Mouse (Mus musculus): ENCODE measurements around the gene Rtf1. TPM values are rescaled to one million over a fixed set of nuclear protein-coding genes. Genes with fewer than 3 reads are reported as not detected.
"Not testable (repeated sequence)": the region's sequence is repeated elsewhere in the genome, so short reads cannot be mapped to it uniquely, and the experiment has no call there.

Gene Rtf1
- polyA plus RNA-seq, 1 experiment: 7.2 TPM

- peaks cover 8% of the 10 kb centered on the region for H3K36me3 ChIP-seq (ENCODE audit: control insufficient read depth, insufficient read depth)
- no peaks in the 10 kb centered on the region for H3K79me2 ChIP-seq (ENCODE audit: control insufficient read depth, insufficient read depth)
Observed at GRCm38 (mm10) chr2:119703171-119703570, 28.3 kb downstream of the Rtf1 start.

DNA sequence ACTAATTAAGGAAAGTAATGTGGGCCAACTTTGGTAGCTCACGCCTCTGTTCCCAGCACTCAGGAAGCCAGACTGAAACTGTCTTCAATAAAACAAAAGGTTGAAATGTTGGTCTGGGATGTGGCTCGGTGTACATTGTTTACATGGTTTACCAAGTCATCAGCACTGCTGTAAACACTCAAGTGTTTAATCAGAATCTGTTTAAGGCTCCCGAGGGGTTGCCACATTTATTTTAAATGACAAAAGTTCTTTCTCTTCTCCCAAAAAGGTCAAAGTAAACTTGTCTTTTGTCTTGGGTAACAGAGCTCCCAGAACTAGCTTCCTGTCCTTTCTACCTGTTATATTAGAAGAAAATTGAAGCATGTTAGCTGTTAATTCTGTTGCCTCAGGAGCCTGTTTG lies 32.8 kb downstream of the Rtf1 start:
- no peaks in the 10 kb centered on the region for H3K27me3 ChIP-seq (ENCODE audit: control insufficient read depth, insufficient read depth, insufficient read length)
- H3K4me2 ChIP-seq (ENCODE audit: low read depth): no peak overlapping the region
- H3K36me3 ChIP-seq (ENCODE audit: control insufficient read depth, insufficient read depth): peaks cover 17% of the 10 kb centered on the region

More at GRCm38 (mm10) chr2:119703171-119703570, 28.3 kb downstream of the Rtf1 start:
- Histone ChIP-seq H3ac (ENCODE audit: control insufficient read depth, insufficient read length) (no peak overlapping the region), H3K27me3 (ENCODE audit: control insufficient read depth, insufficient read depth, insufficient read length) (no peaks in the 10 kb centered on the region), H3K4me2 (ENCODE audit: low read depth) (no peak overlapping the region), H3K4me3 (no peak overlapping the region)
- TF ChIP-seq REST (IDR thresholded peaks at IDR 0.05; ENCODE audit: insufficient read depth, insufficient read length): no peak
- no peak for TF ChIP-seq USF1 (IDR thresholded peaks at IDR 0.05; ENCODE audit: low read depth)
- TF ChIP-seq MYOG (IDR thresholded peaks at IDR 0.05; ENCODE audit: control insufficient read depth in 1 of 3, insufficient read depth in 1 of 3, insufficient read length in 2 of 3, low read depth in 2 of 3): no peak
- TF ChIP-seq MYOD1 (IDR thresholded peaks at IDR 0.05; ENCODE audit: control insufficient read depth in 1 of 3, insufficient read length in 2 of 3, low read depth in 2 of 3): no peak

GRCm38 (mm10) chr2:119710011-119710410 lies 35.1 kb downstream of the Rtf1 start:
- Histone ChIP-seq H3K4me3 (no peak overlapping the region), H3K36me3 (ENCODE audit: control insufficient read depth, insufficient read depth) (peaks cover 22% of the 10 kb centered on the region)

More for the DNA sequence above, 32.8 kb downstream of the Rtf1 start:
- H3ac ChIP-seq (ENCODE audit: control insufficient read depth, insufficient read length): no peak overlapping the region
- no peaks in the 10 kb centered on the region for H3K79me2 ChIP-seq (ENCODE audit: control insufficient read depth, insufficient read depth)
- no peak for TF ChIP-seq E2F4 (IDR thresholded peaks at IDR 0.05; ENCODE audit: insufficient read depth)
- TF ChIP-seq TCF12 (IDR thresholded peaks at IDR 0.05; ENCODE audit: insufficient read depth, poor library complexity, severe bottlenecking): no peak
- TF ChIP-seq MYOD1 (IDR thresholded peaks at IDR 0.05; ENCODE audit: control insufficient read depth in 1 of 3, insufficient read length in 2 of 3, low read depth in 2 of 3): no peak
- TF ChIP-seq USF1 (IDR thresholded peaks at IDR 0.05; ENCODE audit: low read depth): no peak
- no peak for TF ChIP-seq POLR2AphosphoS2 (IDR thresholded peaks at IDR 0.05; ENCODE audit: insufficient read length, low read depth)
- no peak for TF ChIP-seq SRF (IDR thresholded peaks at IDR 0.05; ENCODE audit: control insufficient read depth, insufficient read length, low read depth)
- TF ChIP-seq TCF3 (IDR thresholded peaks at IDR 0.05; ENCODE audit: insufficient read length, low read depth): no peak
- no peak for TF ChIP-seq CEBPB (IDR thresholded peaks at IDR 0.05; ENCODE audit: insufficient read depth, poor library complexity, severe bottlenecking)
- TF ChIP-seq MAX (IDR thresholded peaks at IDR 0.05; ENCODE audit: low read depth): no peak
- no peak for TF ChIP-seq POLR2A (IDR thresholded peaks at IDR 0.05; ENCODE audit: insufficient read length, low read depth)
- TF ChIP-seq MYOG (IDR thresholded peaks at IDR 0.05; ENCODE audit: control insufficient read depth in 1 of 3, insufficient read depth in 1 of 3, insufficient read length in 2 of 3, low read depth in 2 of 3): no peak
- no peak for TF ChIP-seq REST (IDR thresholded peaks at IDR 0.05; ENCODE audit: insufficient read depth, insufficient read length)
- no peak overlapping the region for H3K4me3 ChIP-seq

GRCm38 (mm10) chr2:119715868-119716267 lies 41.0 kb downstream of the Rtf1 start:
- not testable (repeated sequence) for H3K4me2 ChIP-seq (ENCODE audit: low read depth); H3K27me3 ChIP-seq (ENCODE audit: control insufficient read depth, insufficient read depth, insufficient read length); H3K79me2 ChIP-seq (ENCODE audit: control insufficient read depth, insufficient read depth); H3ac ChIP-seq (ENCODE audit: control insufficient read depth, insufficient read length); H3K4me3 ChIP-seq
- peaks cover 19% of the 10 kb centered on the region for H3K36me3 ChIP-seq (ENCODE audit: control insufficient read depth, insufficient read depth)

More at GRCm38 (mm10) chr2:119710011-119710410, 35.1 kb downstream of the Rtf1 start:
- TF ChIP-seq REST (IDR thresholded peaks at IDR 0.05; ENCODE audit: insufficient read depth, insufficient read length): no peak
- no peak for TF ChIP-seq SRF (IDR thresholded peaks at IDR 0.05; ENCODE audit: control insufficient read depth, insufficient read length, low read depth)
- TF ChIP-seq MYOG (IDR thresholded peaks at IDR 0.05; ENCODE audit: control insufficient read depth in 1 of 3, insufficient read depth in 1 of 3, insufficient read length in 2 of 3, low read depth in 2 of 3): no peak
- TF ChIP-seq POLR2A (IDR thresholded peaks at IDR 0.05; ENCODE audit: insufficient read length, low read depth): no peak
- no peak for TF ChIP-seq TCF3 (IDR thresholded peaks at IDR 0.05; ENCODE audit: insufficient read length, low read depth)
- TF ChIP-seq TCF12 (IDR thresholded peaks at IDR 0.05; ENCODE audit: insufficient read depth, poor library complexity, severe bottlenecking): no peak
- no peak for TF ChIP-seq CEBPB (IDR thresholded peaks at IDR 0.05; ENCODE audit: insufficient read depth, poor library complexity, severe bottlenecking)
- TF ChIP-seq MYOD1 (IDR thresholded peaks at IDR 0.05; ENCODE audit: control insufficient read depth in 1 of 3, insufficient read length in 2 of 3, low read depth in 2 of 3): no peak
- no peak for TF ChIP-seq USF1 (IDR thresholded peaks at IDR 0.05; ENCODE audit: low read depth)
- no peak for TF ChIP-seq E2F4 (IDR thresholded peaks at IDR 0.05; ENCODE audit: insufficient read depth)
- no peak for TF ChIP-seq POLR2AphosphoS2 (IDR thresholded peaks at IDR 0.05; ENCODE audit: insufficient read length, low read depth)
- no peak for TF ChIP-seq MAX (IDR thresholded peaks at IDR 0.05; ENCODE audit: low read depth)
- Histone ChIP-seq H3K79me2 (ENCODE audit: control insufficient read depth, insufficient read depth) (no peaks in the 10 kb centered on the region), H3ac (ENCODE audit: control insufficient read depth, insufficient read length) (no peak overlapping the region), H3K4me2 (ENCODE audit: low read depth) (no peak overlapping the region), H3K27me3 (ENCODE audit: control insufficient read depth, insufficient read depth, insufficient read length) (no peaks in the 10 kb centered on the region)

DNA sequence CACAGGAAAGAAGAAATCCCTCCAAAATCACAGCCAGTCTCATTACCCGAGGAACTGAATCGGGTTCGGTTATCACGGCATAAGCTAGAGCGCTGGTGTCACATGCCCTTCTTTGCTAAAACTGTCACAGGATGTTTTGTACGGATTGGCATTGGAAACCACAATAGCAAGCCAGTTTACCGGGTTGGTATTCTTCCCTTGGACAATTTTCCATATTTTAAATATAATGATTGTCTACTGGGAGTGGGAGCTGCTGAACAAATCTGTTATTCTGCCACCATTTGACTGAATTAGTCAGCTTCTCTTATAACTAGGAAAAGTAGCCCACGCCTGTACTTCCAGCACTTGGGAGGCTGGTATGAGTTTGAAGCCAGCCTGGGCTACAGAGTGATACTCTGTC lies 46.2 kb downstream of the Rtf1 start:
- H3K79me2 ChIP-seq (ENCODE audit: control insufficient read depth, insufficient read depth): no peaks in the 10 kb centered on the region
- no peaks in the 10 kb centered on the region for H3K27me3 ChIP-seq (ENCODE audit: control insufficient read depth, insufficient read depth, insufficient read length)
- no peak for TF ChIP-seq USF1 (IDR thresholded peaks at IDR 0.05; ENCODE audit: low read depth)
- no peak for TF ChIP-seq POLR2A (IDR thresholded peaks at IDR 0.05; ENCODE audit: insufficient read length, low read depth)
- no peak for TF ChIP-seq TCF3 (IDR thresholded peaks at IDR 0.05; ENCODE audit: insufficient read length, low read depth)
- no peak for TF ChIP-seq CEBPB (IDR thresholded peaks at IDR 0.05; ENCODE audit: insufficient read depth, poor library complexity, severe bottlenecking)
- TF ChIP-seq REST (IDR thresholded peaks at IDR 0.05; ENCODE audit: insufficient read depth, insufficient read length): no peak
- no peak for TF ChIP-seq MYOD1 (IDR thresholded peaks at IDR 0.05; ENCODE audit: control insufficient read depth in 1 of 3, insufficient read length in 2 of 3, low read depth in 2 of 3)
- no peak for TF ChIP-seq TCF12 (IDR thresholded peaks at IDR 0.05; ENCODE audit: insufficient read depth, poor library complexity, severe bottlenecking)
- TF ChIP-seq POLR2AphosphoS2 (IDR thresholded peaks at IDR 0.05; ENCODE audit: insufficient read length, low read depth): no peak
- TF ChIP-seq MAX (IDR thresholded peaks at IDR 0.05; ENCODE audit: low read depth): no peak
- TF ChIP-seq SRF (IDR thresholded peaks at IDR 0.05; ENCODE audit: control insufficient read depth, insufficient read length, low read depth): no peak
- no peak for TF ChIP-seq E2F4 (IDR thresholded peaks at IDR 0.05; ENCODE audit: insufficient read depth)
- TF ChIP-seq MYOG (IDR thresholded peaks at IDR 0.05; ENCODE audit: control insufficient read depth in 1 of 3, insufficient read depth in 1 of 3, insufficient read length in 2 of 3, low read depth in 2 of 3): no peak
- H3K36me3 ChIP-seq (ENCODE audit: control insufficient read depth, insufficient read depth): peaks cover 44% of the 10 kb centered on the region
- no peak overlapping the region for H3K4me2 ChIP-seq (ENCODE audit: low read depth)
- no peak overlapping the region for H3ac ChIP-seq (ENCODE audit: control insufficient read depth, insufficient read length)
- H3K4me3 ChIP-seq: no peak overlapping the region

Data from myocyte (in vitro differentiated cells).